Mouse (Mus musculus) NIH3T3 (cell line): ENCODE data around the gene 4833420G17Rik.
"Not testable (repeated sequence)": the region's sequence is repeated elsewhere in the genome, so short reads cannot be mapped to it uniquely, and the experiment has no call there.

ENCODE experiments used
- DNase-seq: peaks from one replicate; pipeline ENCODE4 v3.0.0-alpha.2; 2012; ENCODE audit warnings: low read depth

The 4833420G17Rik gene

GRCm38 (mm10) chr13:119462596-119463560, at the start of gene 4833420G17Rik:
Gene 4833420G17Rik, plus strand, starts transcription at chr13:119462768.
- DNase-seq = peak; percentile 91

DNA sequence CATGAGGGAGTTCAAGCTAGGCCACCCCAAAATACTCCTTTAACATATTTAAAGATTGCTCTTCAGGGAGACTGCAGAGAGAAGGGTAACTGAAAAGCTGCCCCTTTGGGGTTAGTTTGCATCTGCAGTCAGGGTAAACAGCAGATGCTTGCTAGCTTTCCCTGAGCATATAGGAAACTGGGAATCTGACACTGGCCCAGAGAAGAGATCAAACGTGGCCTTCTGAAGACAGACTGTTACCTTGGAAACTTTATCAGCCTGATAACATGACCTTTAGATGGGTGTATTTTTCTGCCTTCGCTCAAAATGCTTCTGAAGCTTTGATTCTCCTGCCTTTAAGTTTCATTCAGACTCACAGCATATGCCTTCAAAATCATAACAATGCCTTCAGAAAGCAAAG, 49.5 kb upstream of the 4833420G17Rik start:
- DNase-seq = no peak

- DNase-seq = no peak
These were observed 44.1 kb upstream of the 4833420G17Rik start for GRCm38 (mm10) chr13:119418479-119418878.

DNA sequence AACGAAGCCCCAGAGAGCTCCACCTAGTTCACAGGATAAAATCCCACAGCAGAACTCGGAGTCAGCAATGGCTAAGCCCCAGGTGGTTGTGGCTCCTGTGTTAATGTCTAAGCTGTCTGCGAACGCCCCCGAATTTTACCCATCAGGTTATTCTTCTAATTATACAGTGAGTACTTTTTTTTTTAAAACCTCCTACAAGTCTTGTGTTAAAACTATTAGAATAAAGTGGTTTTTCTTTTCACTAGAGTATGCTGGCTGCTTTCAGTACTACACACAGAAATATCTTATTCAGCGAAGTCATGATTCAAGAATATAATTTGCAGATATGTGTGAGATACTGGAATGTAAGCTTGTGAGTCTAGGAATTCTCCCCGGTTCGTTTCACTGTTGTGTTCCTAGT, 32.4 kb upstream of the 4833420G17Rik start:
- DNase-seq = peak; percentile 16

GRCm38 (mm10) chr13:119432041-119432440, 30.5 kb upstream of the 4833420G17Rik start:
- DNase-seq = no peak

DNA sequence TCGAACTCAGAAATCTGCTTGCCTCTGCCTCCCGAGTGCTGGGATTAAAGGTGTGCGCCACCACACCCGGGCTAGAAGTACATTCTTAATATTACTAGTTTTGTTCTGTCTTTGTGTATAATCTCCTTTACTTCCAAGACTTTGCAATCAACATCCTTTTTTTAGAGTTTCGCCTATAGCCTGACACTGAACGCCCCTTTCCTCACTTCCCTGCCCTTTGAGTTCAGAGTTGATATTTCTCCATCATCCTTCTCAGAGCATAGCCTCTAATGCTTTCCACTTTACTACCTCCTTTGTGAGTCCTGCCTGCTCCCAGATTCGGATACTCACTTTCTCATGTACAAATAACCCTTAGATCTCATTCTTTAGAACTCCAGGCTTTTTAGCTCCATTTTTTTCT, 28.2 kb upstream of the 4833420G17Rik start:
- no peak for DNase-seq

GRCm38 (mm10) chr13:119442244-119442643, 20.3 kb upstream of the 4833420G17Rik start:
- DNase-seq = no peak

GRCm38 (mm10) chr13:119453563-119453962, 9.0 kb upstream of the 4833420G17Rik start:
- DNase-seq = no peak

DNA sequence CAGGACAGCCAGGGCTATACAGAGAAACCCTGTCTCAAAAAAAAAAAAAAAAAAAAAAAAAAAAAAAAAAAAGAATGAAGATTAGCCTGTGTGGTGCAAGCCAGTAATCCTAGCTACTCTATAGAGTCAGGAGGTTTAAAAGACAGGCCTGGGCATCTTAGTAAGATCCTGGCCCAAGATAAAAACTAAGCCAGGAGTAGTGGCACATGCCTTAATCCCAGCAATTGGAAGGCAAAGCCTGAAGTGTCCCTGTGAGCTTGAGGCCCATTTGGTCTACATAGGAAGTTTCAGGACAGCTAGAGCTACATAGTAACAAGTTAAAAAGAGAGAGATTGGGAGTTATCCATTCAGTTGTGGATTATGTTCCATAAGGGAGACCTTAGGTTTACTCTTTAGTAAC, 7.5 kb upstream of the 4833420G17Rik start:
- DNase-seq = no peak

DNA sequence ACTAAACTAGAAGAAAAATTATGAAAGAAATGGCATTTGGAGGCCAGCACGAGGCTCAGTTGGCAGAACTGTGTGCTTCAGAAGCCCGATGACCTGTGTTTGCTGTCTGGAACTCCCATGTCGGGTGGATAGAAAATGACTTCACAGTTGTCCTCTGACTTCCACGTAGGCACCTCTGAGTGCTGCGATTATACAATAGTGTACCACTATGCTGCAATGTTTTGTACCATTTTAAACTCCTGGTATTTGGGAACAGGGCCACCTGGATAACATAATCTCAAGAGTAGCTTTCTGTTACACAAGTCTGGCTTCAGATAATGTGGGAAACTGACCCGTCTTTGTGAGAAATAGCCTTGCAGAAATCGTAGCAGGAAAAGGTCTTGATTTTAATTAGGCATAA, 6.2 kb upstream of the 4833420G17Rik start:
- DNase-seq = no peak

- peak; percentile 26 for DNase-seq
These were observed 520 bp upstream of the 4833420G17Rik start for GRCm38 (mm10) chr13:119461900-119462595.

DNA sequence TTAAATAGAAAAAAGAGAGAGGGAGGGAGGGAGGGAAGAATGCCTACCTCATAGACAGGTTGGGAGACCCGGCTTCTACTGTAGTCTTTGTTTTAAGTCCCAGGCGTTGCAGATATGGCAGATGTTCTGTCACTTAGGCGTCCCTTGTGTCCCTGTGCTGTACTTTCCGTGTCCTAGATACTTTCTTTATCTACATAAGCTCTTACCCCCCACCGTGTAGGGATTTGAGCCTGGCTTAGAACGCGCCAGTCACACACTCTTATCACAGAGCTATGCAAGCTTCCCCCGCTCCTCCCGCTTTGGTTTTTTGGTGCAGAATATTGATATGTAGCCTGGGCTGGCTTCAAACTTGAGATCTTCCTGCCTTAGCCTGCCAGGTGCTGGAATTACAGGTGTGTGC, 14.1 kb downstream of the 4833420G17Rik start:
- no peak for DNase-seq

DNA sequence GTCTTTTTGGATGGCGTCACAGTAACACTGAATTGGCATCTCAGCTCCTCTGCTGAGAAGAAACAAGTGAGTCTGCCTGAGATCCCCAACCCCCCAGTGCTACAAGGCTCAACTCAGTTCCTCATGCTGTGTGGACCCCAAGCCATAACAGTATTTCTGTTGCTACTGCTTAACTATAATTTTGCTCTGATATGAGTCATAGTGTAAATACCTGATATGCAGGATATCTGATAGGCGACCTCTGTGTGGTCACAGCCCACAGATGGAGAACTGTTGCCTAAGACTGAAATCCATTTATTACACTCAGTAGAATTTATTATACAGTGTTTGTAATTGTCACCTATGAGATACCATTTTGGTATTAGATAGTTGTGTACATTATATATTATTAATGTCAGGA, 15.2 kb downstream of the 4833420G17Rik start:
- no peak for DNase-seq

GRCm38 (mm10) chr13:119487354-119487753, 24.8 kb downstream of the 4833420G17Rik start:
- DNase-seq = peak; percentile 46

GRCm38 (mm10) chr13:119487880-119488580, 25.5 kb downstream of the 4833420G17Rik start, which contains the start of the genes Tmem267 and 3110070M22Rik:
Gene Tmem267, plus strand, starts transcription at chr13:119488039.
Gene 3110070M22Rik, minus strand, starts transcription at chr13:119488383.
- peak; percentile 95 for DNase-seq

DNA sequence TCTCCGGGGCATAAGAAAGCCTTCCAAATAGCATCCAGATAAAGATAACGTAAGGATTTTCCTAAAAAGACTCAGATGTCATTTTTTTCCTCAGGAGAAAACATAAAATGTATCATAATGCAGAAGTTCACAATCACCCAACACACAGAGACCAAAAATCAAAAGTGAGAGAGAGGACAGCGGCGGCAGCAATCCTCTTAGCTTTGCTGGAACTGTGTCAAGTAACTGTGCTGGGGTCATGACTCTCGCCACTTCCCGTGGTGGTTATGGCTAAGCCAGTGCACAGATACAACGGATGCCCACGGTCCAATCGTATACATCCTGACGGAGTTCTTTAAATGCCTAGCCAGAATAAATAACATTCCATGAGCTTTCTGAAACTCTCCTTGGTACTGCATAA, 29.5 kb downstream of the 4833420G17Rik start:
- DNase-seq = peak; percentile 24

GRCm38 (mm10) chr13:119494938-119495337, 32.4 kb downstream of the 4833420G17Rik start:
- DNase-seq = not testable (repeated sequence)
